Mouse (Mus musculus): ENCODE data around the gene Ptpn1. TPM values are rescaled to one million over a fixed set of nuclear protein-coding genes. Genes with fewer than 3 reads are reported as not detected.

Ptpn1 gene
- polyA plus RNA-seq, 1 experiment = 37.2 TPM

GRCm38 (mm10) chr2:167930975-167931374 lies 882 bp upstream of the Ptpn1 start:
- H3K4me3 ChIP-seq (ENCODE audit: insufficient read depth, low read length) = no peak overlapping the region; the same call in 1 of the 2 replicates
- peaks cover 7% of the 10 kb centered on the region for H3K4me1 ChIP-seq (ENCODE audit: control insufficient read depth, insufficient read depth, low read length)
- TF ChIP-seq POLR2A (IDR thresholded peaks at IDR 0.05; ENCODE audit: extremely low read depth, insufficient read depth, low read length) = no peak
- TF ChIP-seq CTCF (IDR thresholded peaks at IDR 0.05; ENCODE audit: extremely low read depth, insufficient read depth, low read length) = no peak
- H3K27ac ChIP-seq (ENCODE audit: insufficient read depth, low read length) = no peak overlapping the region

- H3K27ac ChIP-seq (ENCODE audit: insufficient read depth, low read length) = peak overlapping the region; percentile 76
- peak overlapping the region; percentile 94 for H3K4me3 ChIP-seq (ENCODE audit: insufficient read depth, low read length)
- no peak for TF ChIP-seq POLR2A (IDR thresholded peaks at IDR 0.05; ENCODE audit: extremely low read depth, insufficient read depth, low read length)
- TF ChIP-seq CTCF (IDR thresholded peaks at IDR 0.05; ENCODE audit: extremely low read depth, insufficient read depth, low read length) = no peak
- peaks cover 9% of the 10 kb centered on the region for H3K4me1 ChIP-seq (ENCODE audit: control insufficient read depth, insufficient read depth, low read length)
These were observed 922 bp downstream of the Ptpn1 start for GRCm38 (mm10) chr2:167932727-167933231.

- Histone ChIP-seq H3K4me3 (ENCODE audit: insufficient read depth, low read length) (peak overlapping the region; percentile 94), H3K4me1 (ENCODE audit: control insufficient read depth, insufficient read depth, low read length) (peaks cover 9% of the 10 kb centered on the region), H3K27ac (ENCODE audit: insufficient read depth, low read length) (0 out of 2 replicates have a peak overlapping the region, but pooled peaks have one; percentile 76)
- no peak for TF ChIP-seq CTCF (IDR thresholded peaks at IDR 0.05; ENCODE audit: extremely low read depth, insufficient read depth, low read length)
- no peak for TF ChIP-seq POLR2A (IDR thresholded peaks at IDR 0.05; ENCODE audit: extremely low read depth, insufficient read depth, low read length)
These were observed 1.5 kb downstream of the Ptpn1 start for GRCm38 (mm10) chr2:167933397-167933796.

GRCm38 (mm10) chr2:167935956-167936355 lies 4.1 kb downstream of the Ptpn1 start:
- TF ChIP-seq CTCF (IDR thresholded peaks at IDR 0.05; ENCODE audit: extremely low read depth, insufficient read depth, low read length) (no peak), POLR2A (IDR thresholded peaks at IDR 0.05; ENCODE audit: extremely low read depth, insufficient read depth, low read length) (no peak)
- Histone ChIP-seq H3K27ac (ENCODE audit: insufficient read depth, low read length) (no peak overlapping the region), H3K4me1 (ENCODE audit: control insufficient read depth, insufficient read depth, low read length) (peaks cover 16% of the 10 kb centered on the region), H3K4me3 (ENCODE audit: insufficient read depth, low read length) (no peak overlapping the region)

- TF ChIP-seq POLR2A (IDR thresholded peaks at IDR 0.05; ENCODE audit: extremely low read depth, insufficient read depth, low read length) = no peak
- no peak overlapping the region for H3K4me3 ChIP-seq (ENCODE audit: insufficient read depth, low read length)
- H3K4me1 ChIP-seq (ENCODE audit: control insufficient read depth, insufficient read depth, low read length) = peaks cover 33% of the 10 kb centered on the region
- no peak overlapping the region for H3K27ac ChIP-seq (ENCODE audit: insufficient read depth, low read length)
These were observed 6.9 kb downstream of the Ptpn1 start for GRCm38 (mm10) chr2:167938786-167939185.

- peaks cover 35% of the 10 kb centered on the region for H3K4me1 ChIP-seq (ENCODE audit: control insufficient read depth, insufficient read depth, low read length)
- H3K27ac ChIP-seq (ENCODE audit: insufficient read depth, low read length) = no peak overlapping the region
These were observed 7.3 kb downstream of the Ptpn1 start for GRCm38 (mm10) chr2:167939204-167939603.

GRCm38 (mm10) chr2:167939632-167940399 lies 8.0 kb downstream of the Ptpn1 start:
- no peak overlapping the region for H3K4me3 ChIP-seq (ENCODE audit: insufficient read depth, low read length)
- peaks cover 37% of the 10 kb centered on the region for H3K4me1 ChIP-seq (ENCODE audit: control insufficient read depth, insufficient read depth, low read length)
- TF ChIP-seq POLR2A (IDR thresholded peaks at IDR 0.05; ENCODE audit: extremely low read depth, insufficient read depth, low read length) (no peak), CTCF (IDR thresholded peaks at IDR 0.05; ENCODE audit: extremely low read depth, insufficient read depth, low read length) (no peak)
- no peak overlapping the region for H3K27ac ChIP-seq (ENCODE audit: insufficient read depth, low read length)

More at GRCm38 (mm10) chr2:167939204-167939603, 7.3 kb downstream of the Ptpn1 start:
- H3K4me3 ChIP-seq (ENCODE audit: insufficient read depth, low read length) = no peak overlapping the region
- no peak for TF ChIP-seq CTCF (IDR thresholded peaks at IDR 0.05; ENCODE audit: extremely low read depth, insufficient read depth, low read length)
- TF ChIP-seq POLR2A (IDR thresholded peaks at IDR 0.05; ENCODE audit: extremely low read depth, insufficient read depth, low read length) = no peak

GRCm38 (mm10) chr2:167940636-167941035 lies 8.8 kb downstream of the Ptpn1 start:
- peaks cover 39% of the 10 kb centered on the region for H3K4me1 ChIP-seq (ENCODE audit: control insufficient read depth, insufficient read depth, low read length)
- no peak overlapping the region for H3K4me3 ChIP-seq (ENCODE audit: insufficient read depth, low read length)
- H3K27ac ChIP-seq (ENCODE audit: insufficient read depth, low read length) = no peak overlapping the region
- TF ChIP-seq CTCF (IDR thresholded peaks at IDR 0.05; ENCODE audit: extremely low read depth, insufficient read depth, low read length) (no peak), POLR2A (IDR thresholded peaks at IDR 0.05; ENCODE audit: extremely low read depth, insufficient read depth, low read length) (no peak)

GRCm38 (mm10) chr2:167941320-167941719 lies 9.5 kb downstream of the Ptpn1 start:
- Histone ChIP-seq H3K4me1 (ENCODE audit: control insufficient read depth, insufficient read depth, low read length) (peaks cover 40% of the 10 kb centered on the region), H3K27ac (ENCODE audit: insufficient read depth, low read length) (no peak overlapping the region), H3K4me3 (ENCODE audit: insufficient read depth, low read length) (no peak overlapping the region)
- TF ChIP-seq CTCF (IDR thresholded peaks at IDR 0.05; ENCODE audit: extremely low read depth, insufficient read depth, low read length) (no peak), POLR2A (IDR thresholded peaks at IDR 0.05; ENCODE audit: extremely low read depth, insufficient read depth, low read length) (no peak)

GRCm38 (mm10) chr2:167941745-167942176 lies 9.9 kb downstream of the Ptpn1 start:
- TF ChIP-seq CTCF (IDR thresholded peaks at IDR 0.05; ENCODE audit: extremely low read depth, insufficient read depth, low read length) (no peak), POLR2A (IDR thresholded peaks at IDR 0.05; ENCODE audit: extremely low read depth, insufficient read depth, low read length) (no peak)
- H3K27ac ChIP-seq (ENCODE audit: insufficient read depth, low read length) = no peak overlapping the region
- H3K4me3 ChIP-seq (ENCODE audit: insufficient read depth, low read length) = no peak overlapping the region
- peaks cover 40% of the 10 kb centered on the region for H3K4me1 ChIP-seq (ENCODE audit: control insufficient read depth, insufficient read depth, low read length)

Measured in cortical plate, adult 2 months (tissue).